Mouse (Mus musculus) cerebellum, adult (tissue): ENCODE measurements at regions not wholly inside any gene's neighbourhood (a gene's known extent, or its start where the extent isn't known, plus 50 kb on each side); places are given as distances from the start of the nearest gene placed in this dataset.
"Not testable (repeated sequence)": the region's sequence is repeated elsewhere in the genome, so short reads cannot be mapped to it uniquely, and the experiment has no call there.

Source experiments
- ATAC-seq: cut with Nextera tagmentation; 2 replicates; pipeline ENCODE4 v1.9.2; 2017; ENCODE audit warnings: mild to moderate bottlenecking, moderate library complexity, mixed read lengths; ENCODE audit not compliant: insufficient number of reproducible peaks, low FRiP score, low TSS enrichment

GRCm38 (mm10) chr13:82039623-82040022 is 256.7 kb downstream of the Cetn3 start:
- ATAC-seq: no peak

GRCm38 (mm10) chr13:82058131-82058731 is 275.4 kb downstream of the Cetn3 start:
- no peak for ATAC-seq

- no peak for ATAC-seq
Measured at GRCm38 (mm10) chr13:82058872-82059271, 276.0 kb downstream of the Cetn3 start.

- ATAC-seq: no peak
Measured at GRCm38 (mm10) chr13:82059498-82059897, 276.6 kb downstream of the Cetn3 start.

- ATAC-seq: not testable (repeated sequence)
Measured at GRCm38 (mm10) chr13:82063880-82064279, 281.0 kb downstream of the Cetn3 start.

- no peak for ATAC-seq
Measured at GRCm38 (mm10) chr13:82066174-82066573, 283.3 kb downstream of the Cetn3 start.

GRCm38 (mm10) chr13:82066674-82067270 is 283.9 kb downstream of the Cetn3 start:
- ATAC-seq: no peak

- no peak for ATAC-seq
Measured at GRCm38 (mm10) chr13:82072449-82072848, 289.6 kb downstream of the Cetn3 start.

GRCm38 (mm10) chr13:82073343-82073742 is 290.5 kb downstream of the Cetn3 start:
- no peak for ATAC-seq

- no peak for ATAC-seq
Measured at GRCm38 (mm10) chr13:82081375-82081774, 298.5 kb downstream of the Cetn3 start.

GRCm38 (mm10) chr13:82087635-82088034 is 304.8 kb downstream of the Cetn3 start:
- no peak for ATAC-seq

- no peak for ATAC-seq
Measured at GRCm38 (mm10) chr13:82092186-82092585, 309.3 kb downstream of the Cetn3 start.

GRCm38 (mm10) chr13:82106032-82106431 is 323.2 kb downstream of the Cetn3 start:
- no peak for ATAC-seq

- ATAC-seq: no peak
Measured at GRCm38 (mm10) chr13:82129777-82130735, 347.2 kb downstream of the Cetn3 start.
